Mouse (Mus musculus): ENCODE measurements around the gene Slc6a5. TPM values are rescaled to one million over a fixed set of nuclear protein-coding genes. Genes with fewer than 3 reads are reported as not detected.

Slc6a5 gene
- polyA plus RNA-seq (2011; ENCODE audit: insufficient read length, low read depth, missing spikeins), result not detected in 2 replicates

DNA sequence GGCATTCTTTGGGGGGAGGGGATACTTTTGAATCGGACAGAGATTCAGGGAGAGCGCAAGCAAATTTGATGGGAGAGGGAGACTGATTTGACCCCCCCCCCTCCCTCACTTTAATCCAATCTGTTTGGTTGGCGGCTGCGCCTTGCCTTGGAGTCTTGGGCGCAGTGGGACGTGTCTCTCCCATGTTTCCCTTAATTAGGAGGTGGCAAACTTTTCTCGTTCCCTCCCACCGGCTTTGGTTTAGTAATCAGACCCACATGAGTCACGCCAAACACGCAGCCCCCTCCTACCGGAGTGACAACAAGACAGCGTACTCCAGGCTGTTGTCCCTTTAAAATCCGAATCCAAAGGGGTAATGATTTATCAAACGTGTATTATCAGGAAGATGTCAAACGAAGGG, at the start of gene Slc6a5:
Gene Slc6a5, plus strand, starts transcription at position 297 of the 400 bp plus-strand sequence.
- Histone ChIP-seq H3K4me1 (ENCODE audit: control insufficient read depth, insufficient read depth, low read length) (no peaks in the 10 kb centered on the region), H3K27ac (ENCODE audit: insufficient read depth, low read length) (no peak within 1 kb of the TSS), H3K4me3 (ENCODE audit: insufficient read depth, low read length) (no peak within 1 kb of the TSS)
- TF ChIP-seq POLR2A (IDR thresholded peaks at IDR 0.05; ENCODE audit: low read depth, low read length) (no peak), CTCF (IDR thresholded peaks at IDR 0.05; ENCODE audit: borderline replicate concordance, insufficient read depth, low read length) (no peak)

DNA sequence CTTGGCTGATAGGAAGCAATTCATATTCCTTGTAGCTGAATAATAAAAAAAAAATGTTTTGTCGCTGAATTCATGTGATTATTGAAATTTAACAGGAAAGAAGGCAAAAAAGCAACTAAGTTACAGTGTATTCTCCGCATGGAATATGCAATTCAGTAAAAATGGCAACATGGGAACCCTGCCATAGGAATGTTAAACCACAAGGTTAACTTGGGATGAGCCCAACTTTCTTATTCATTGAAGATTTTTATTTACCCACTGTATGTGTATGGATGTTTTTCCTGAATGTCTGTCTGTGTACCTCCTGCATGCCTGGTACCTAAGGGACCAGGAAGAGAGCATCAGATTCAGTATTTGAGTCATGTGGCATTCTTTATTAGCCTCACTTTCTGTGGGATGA, 48.8 kb upstream of the Slc6a5 start:
- no peak for TF ChIP-seq POLR2A (IDR thresholded peaks at IDR 0.05; ENCODE audit: low read depth, low read length)
- no peak for TF ChIP-seq CTCF (IDR thresholded peaks at IDR 0.05; ENCODE audit: borderline replicate concordance, insufficient read depth, low read length)
- H3K4me3 ChIP-seq (ENCODE audit: insufficient read depth, low read length), result no peak overlapping the region
- H3K27ac ChIP-seq (ENCODE audit: insufficient read depth, low read length), result no peak overlapping the region
- H3K4me1 ChIP-seq (ENCODE audit: control insufficient read depth, insufficient read depth, low read length), result peaks cover 8% of the 10 kb centered on the region; the same call in 1 of the 2 replicates

DNA sequence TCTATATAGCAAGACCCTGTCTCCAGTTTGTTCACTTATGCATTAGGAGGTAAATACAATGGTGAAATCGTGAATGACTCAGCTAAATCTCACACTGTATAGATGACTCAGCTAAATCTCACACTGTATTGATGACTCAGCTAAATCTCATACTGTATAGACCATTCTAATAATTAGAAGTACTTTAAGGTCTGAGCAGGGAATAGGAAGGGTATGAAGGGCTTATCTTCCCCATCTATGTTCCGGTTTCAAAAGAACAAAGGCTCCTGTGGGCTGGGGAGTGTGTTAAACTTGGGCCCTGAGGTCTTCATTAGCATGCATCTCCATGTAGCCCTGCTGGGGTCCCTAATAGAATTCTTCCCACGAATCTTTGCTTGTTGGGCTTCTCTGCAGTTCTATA, 46.2 kb upstream of the Slc6a5 start:
- TF ChIP-seq CTCF (IDR thresholded peaks at IDR 0.05; ENCODE audit: borderline replicate concordance, insufficient read depth, low read length) (no peak), POLR2A (IDR thresholded peaks at IDR 0.05; ENCODE audit: low read depth, low read length) (no peak)
- Histone ChIP-seq H3K4me3 (ENCODE audit: insufficient read depth, low read length) (no peak overlapping the region), H3K27ac (ENCODE audit: insufficient read depth, low read length) (no peak overlapping the region), H3K4me1 (ENCODE audit: control insufficient read depth, insufficient read depth, low read length) (peaks cover 11% of the 10 kb centered on the region)

- TF ChIP-seq POLR2A (IDR thresholded peaks at IDR 0.05; ENCODE audit: low read depth, low read length), result no peak
- TF ChIP-seq CTCF (IDR thresholded peaks at IDR 0.05; ENCODE audit: borderline replicate concordance, insufficient read depth, low read length), result no peak
- Histone ChIP-seq H3K4me3 (ENCODE audit: insufficient read depth, low read length) (no peak overlapping the region), H3K27ac (ENCODE audit: insufficient read depth, low read length) (no peak overlapping the region), H3K4me1 (ENCODE audit: control insufficient read depth, insufficient read depth, low read length) (peaks cover 12% of the 10 kb centered on the region)
Measured at GRCm38 (mm10) chr7:49869656-49870055, 40.3 kb upstream of the Slc6a5 start.

GRCm38 (mm10) chr7:49870276-49870675, 39.7 kb upstream of the Slc6a5 start:
- Histone ChIP-seq H3K4me1 (ENCODE audit: control insufficient read depth, insufficient read depth, low read length) (peaks cover 12% of the 10 kb centered on the region), H3K27ac (ENCODE audit: insufficient read depth, low read length) (no peak overlapping the region), H3K4me3 (ENCODE audit: insufficient read depth, low read length) (no peak overlapping the region)
- TF ChIP-seq CTCF (IDR thresholded peaks at IDR 0.05; ENCODE audit: borderline replicate concordance, insufficient read depth, low read length) (no peak), POLR2A (IDR thresholded peaks at IDR 0.05; ENCODE audit: low read depth, low read length) (no peak)

- Histone ChIP-seq H3K27ac (ENCODE audit: insufficient read depth, low read length) (no peak overlapping the region), H3K4me1 (ENCODE audit: control insufficient read depth, insufficient read depth, low read length) (peaks cover 3% of the 10 kb centered on the region; the same call in 1 of the 2 replicates), H3K4me3 (ENCODE audit: insufficient read depth, low read length) (no peak overlapping the region)
- no peak for TF ChIP-seq CTCF (IDR thresholded peaks at IDR 0.05; ENCODE audit: borderline replicate concordance, insufficient read depth, low read length)
- no peak for TF ChIP-seq POLR2A (IDR thresholded peaks at IDR 0.05; ENCODE audit: low read depth, low read length)
Measured at GRCm38 (mm10) chr7:49877307-49877706, 32.6 kb upstream of the Slc6a5 start.

DNA sequence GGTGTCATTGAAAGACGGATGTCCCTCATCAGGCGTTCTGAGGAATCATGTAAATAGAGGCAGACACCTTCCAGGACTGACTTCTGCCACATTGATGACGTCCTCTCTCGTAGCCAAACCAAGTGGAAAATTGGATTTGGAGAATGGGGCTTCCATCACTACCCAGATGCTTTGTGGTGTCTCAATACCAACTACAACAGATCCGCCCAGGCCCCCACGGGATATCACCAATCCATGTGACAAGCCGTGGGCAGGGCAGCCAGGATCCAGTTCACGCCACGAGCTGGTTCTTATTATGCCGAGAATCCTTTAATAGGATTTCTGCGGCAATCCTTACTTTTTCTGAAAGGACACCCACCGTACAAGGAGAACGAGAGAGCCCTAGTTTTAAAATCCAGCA, 30.9 kb upstream of the Slc6a5 start:
- peaks cover 4% of the 10 kb centered on the region; the same call in 1 of the 2 replicates for H3K4me1 ChIP-seq (ENCODE audit: control insufficient read depth, insufficient read depth, low read length)
- H3K4me3 ChIP-seq (ENCODE audit: insufficient read depth, low read length), result no peak overlapping the region
- no peak for TF ChIP-seq POLR2A (IDR thresholded peaks at IDR 0.05; ENCODE audit: low read depth, low read length)
- TF ChIP-seq CTCF (IDR thresholded peaks at IDR 0.05; ENCODE audit: borderline replicate concordance, insufficient read depth, low read length), result no peak
- H3K27ac ChIP-seq (ENCODE audit: insufficient read depth, low read length), result no peak overlapping the region

DNA sequence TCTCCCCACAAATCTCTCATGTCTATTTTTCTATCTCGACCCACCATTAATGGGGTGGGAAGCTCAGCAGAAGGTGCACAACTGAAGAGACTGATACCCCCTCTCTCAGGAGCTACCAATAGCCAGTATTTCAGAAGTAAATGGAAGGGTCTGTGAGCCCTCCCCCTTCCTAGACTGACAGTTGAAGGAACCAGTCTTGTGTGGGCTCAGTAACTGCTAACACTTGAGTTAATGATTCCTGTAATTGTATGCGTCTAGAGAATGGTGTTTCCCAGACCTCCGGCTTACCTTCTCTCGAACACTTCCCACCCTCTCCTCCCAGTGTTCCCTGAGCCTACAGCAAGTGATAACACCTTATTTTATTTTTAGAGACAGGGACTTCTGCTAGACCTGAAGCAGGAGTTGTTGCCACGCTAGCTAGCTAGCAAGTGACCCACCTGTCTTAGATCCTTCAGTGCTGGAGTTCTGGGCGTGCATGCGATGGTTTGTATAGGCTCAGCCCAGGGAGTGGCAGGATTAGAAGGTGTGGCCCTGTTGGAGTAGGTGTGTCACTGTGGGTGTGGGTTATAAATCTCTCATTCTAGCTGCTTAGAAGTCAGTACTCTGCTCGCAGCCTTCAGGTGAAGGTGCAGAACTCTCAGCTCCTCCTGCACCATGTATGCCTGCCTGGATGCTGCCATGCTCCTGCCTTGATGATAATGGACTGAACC, 29.8 kb upstream of the Slc6a5 start:
- Histone ChIP-seq H3K4me3 (ENCODE audit: insufficient read depth, low read length) (no peak overlapping the region), H3K4me1 (ENCODE audit: control insufficient read depth, insufficient read depth, low read length) (peaks cover 4% of the 10 kb centered on the region; the same call in 1 of the 2 replicates), H3K27ac (ENCODE audit: insufficient read depth, low read length) (no peak overlapping the region)
- TF ChIP-seq CTCF (IDR thresholded peaks at IDR 0.05; ENCODE audit: borderline replicate concordance, insufficient read depth, low read length) (no peak), POLR2A (IDR thresholded peaks at IDR 0.05; ENCODE audit: low read depth, low read length) (no peak)

DNA sequence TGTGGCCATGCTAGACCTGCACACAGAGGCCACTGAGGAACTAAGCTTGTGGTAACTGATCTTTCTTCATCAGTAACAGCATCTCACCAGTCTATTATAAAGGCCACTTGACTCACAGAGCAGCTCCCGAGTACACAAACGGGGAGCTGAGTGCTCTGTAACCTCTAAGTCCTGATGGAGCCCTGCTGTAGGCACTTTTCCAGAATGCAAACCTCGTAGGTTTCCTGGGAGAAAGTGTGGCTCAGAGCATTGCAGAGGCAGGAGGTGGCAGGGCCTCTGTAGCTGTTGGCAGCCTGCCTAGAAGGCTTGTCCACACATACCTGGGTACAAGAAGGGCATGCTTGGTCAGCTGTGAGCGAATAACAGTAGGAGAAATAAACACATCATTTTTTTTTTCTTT, 27.7 kb upstream of the Slc6a5 start:
- Histone ChIP-seq H3K4me3 (ENCODE audit: insufficient read depth, low read length) (no peak overlapping the region), H3K27ac (ENCODE audit: insufficient read depth, low read length) (no peak overlapping the region), H3K4me1 (ENCODE audit: control insufficient read depth, insufficient read depth, low read length) (peaks cover 4% of the 10 kb centered on the region; the same call in 1 of the 2 replicates)
- TF ChIP-seq POLR2A (IDR thresholded peaks at IDR 0.05; ENCODE audit: low read depth, low read length) (no peak), CTCF (IDR thresholded peaks at IDR 0.05; ENCODE audit: borderline replicate concordance, insufficient read depth, low read length) (no peak)

DNA sequence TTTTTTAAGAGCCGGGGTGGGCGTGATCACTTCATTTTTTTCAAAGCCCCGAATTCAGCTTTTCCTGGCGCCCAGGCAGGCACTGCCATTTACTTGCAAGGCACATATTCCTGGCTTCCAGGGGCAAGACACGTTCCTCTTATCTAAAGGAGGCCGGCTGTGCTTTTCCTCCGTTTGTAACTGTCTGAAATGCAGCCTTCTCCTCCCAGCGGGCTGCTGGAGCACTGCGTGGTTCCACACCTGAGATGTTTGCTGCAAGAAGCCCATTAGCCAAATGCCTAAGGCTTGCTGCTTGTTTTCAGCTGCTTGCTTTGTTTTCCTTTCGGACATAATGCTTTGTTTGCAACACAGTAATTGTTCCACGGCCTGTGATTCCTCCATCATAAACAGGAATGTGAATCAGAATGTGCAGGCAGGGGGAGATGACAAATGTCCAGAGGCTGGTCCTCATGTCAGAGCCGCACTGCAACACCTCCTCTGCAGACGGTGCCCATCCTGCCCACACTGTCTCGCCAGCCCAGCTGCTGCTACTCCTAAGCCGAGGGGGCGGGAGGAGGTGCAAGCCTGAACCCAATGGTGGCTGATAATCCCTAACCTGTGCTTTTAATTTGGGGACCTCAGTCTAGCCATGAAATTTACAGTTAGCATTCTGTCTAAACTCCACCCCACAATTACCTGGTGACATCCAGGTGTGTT, 27.1 kb upstream of the Slc6a5 start:
- no peak overlapping the region for H3K27ac ChIP-seq (ENCODE audit: insufficient read depth, low read length)
- H3K4me3 ChIP-seq (ENCODE audit: insufficient read depth, low read length), result no peak overlapping the region
- peaks cover 4% of the 10 kb centered on the region; the same call in 1 of the 2 replicates for H3K4me1 ChIP-seq (ENCODE audit: control insufficient read depth, insufficient read depth, low read length)
- TF ChIP-seq POLR2A (IDR thresholded peaks at IDR 0.05; ENCODE audit: low read depth, low read length) (no peak), CTCF (IDR thresholded peaks at IDR 0.05; ENCODE audit: borderline replicate concordance, insufficient read depth, low read length) (no peak)

Data from embryonic fibroblast, embryonic 13.5 days (primary cell).